Mouse (Mus musculus) left cerebral cortex, adult 9 months (tissue): ENCODE results near the gene Foxn2.
"Not testable (repeated sequence)": the region's sequence is repeated elsewhere in the genome, so short reads cannot be mapped to it uniquely, and the experiment has no call there.

Source experiments
- DNase-seq, 2 experiments: peaks; one replicate each; pipeline ENCODE4 v3.0.0; 2022; ENCODE audit warnings: low spot score in 2 of 2

Foxn2 gene

GRCm38 (mm10) chr17:88441432-88442174 lies 1.1 kb downstream of the Foxn2 start:
- peak in 1 of 2 experiments; percentile 32 for DNase-seq

GRCm38 (mm10) chr17:88442661-88443060 lies 2.1 kb downstream of the Foxn2 start:
- no peak for DNase-seq

GRCm38 (mm10) chr17:88443186-88443585 lies 2.7 kb downstream of the Foxn2 start:
- no peak for DNase-seq

- DNase-seq = no peak
These were observed 17.6 kb downstream of the Foxn2 start for GRCm38 (mm10) chr17:88458079-88458478.

GRCm38 (mm10) chr17:88459516-88459915 lies 19.0 kb downstream of the Foxn2 start:
- no peak for DNase-seq

- no peak for DNase-seq
These were observed 19.7 kb downstream of the Foxn2 start for GRCm38 (mm10) chr17:88459916-88460901.

GRCm38 (mm10) chr17:88462658-88463057 lies 22.1 kb downstream of the Foxn2 start:
- DNase-seq = peak in 1 of 2 experiments; percentile 18

GRCm38 (mm10) chr17:88466591-88466990 lies 26.1 kb downstream of the Foxn2 start:
- no peak for DNase-seq

- DNase-seq = no peak
These were observed 27.2 kb downstream of the Foxn2 start for GRCm38 (mm10) chr17:88467696-88468095.

GRCm38 (mm10) chr17:88468655-88469398 lies 28.3 kb downstream of the Foxn2 start:
- DNase-seq = not testable (repeated sequence)

- peak in 1 of 2 experiments; percentile 22 for DNase-seq
These were observed 33.3 kb downstream of the Foxn2 start for GRCm38 (mm10) chr17:88473766-88474165.

GRCm38 (mm10) chr17:88477165-88477564 lies 36.7 kb downstream of the Foxn2 start:
- DNase-seq = no peak

GRCm38 (mm10) chr17:88477699-88478098 lies 37.2 kb downstream of the Foxn2 start:
- DNase-seq = no peak

GRCm38 (mm10) chr17:88479040-88479439 lies 38.5 kb downstream of the Foxn2 start:
- DNase-seq = no peak

- no peak for DNase-seq
These were observed 39.9 kb downstream of the Foxn2 start for GRCm38 (mm10) chr17:88480369-88480768.

- no peak for DNase-seq
These were observed 40.6 kb downstream of the Foxn2 start for GRCm38 (mm10) chr17:88481062-88481461.

GRCm38 (mm10) chr17:88481587-88481986 lies 41.1 kb downstream of the Foxn2 start:
- DNase-seq = no peak

- no peak for DNase-seq
These were observed 44.0 kb downstream of the Foxn2 start for GRCm38 (mm10) chr17:88484539-88484938.

GRCm38 (mm10) chr17:88484951-88485350 lies 44.4 kb downstream of the Foxn2 start:
- no peak for DNase-seq

- DNase-seq = no peak
These were observed 50.0 kb downstream of the Foxn2 start for GRCm38 (mm10) chr17:88490546-88490945.

GRCm38 (mm10) chr17:88491366-88492106 lies 51.0 kb downstream of the Foxn2 start:
- DNase-seq = no peak
